Mouse (Mus musculus): ENCODE measurements around the gene Golga4. TPM values are rescaled to one million over a fixed set of nuclear protein-coding genes. Genes with fewer than 3 reads are reported as not detected.

Gene Golga4
- polyA plus RNA-seq, 1 experiment: 7.2 TPM

DNA sequence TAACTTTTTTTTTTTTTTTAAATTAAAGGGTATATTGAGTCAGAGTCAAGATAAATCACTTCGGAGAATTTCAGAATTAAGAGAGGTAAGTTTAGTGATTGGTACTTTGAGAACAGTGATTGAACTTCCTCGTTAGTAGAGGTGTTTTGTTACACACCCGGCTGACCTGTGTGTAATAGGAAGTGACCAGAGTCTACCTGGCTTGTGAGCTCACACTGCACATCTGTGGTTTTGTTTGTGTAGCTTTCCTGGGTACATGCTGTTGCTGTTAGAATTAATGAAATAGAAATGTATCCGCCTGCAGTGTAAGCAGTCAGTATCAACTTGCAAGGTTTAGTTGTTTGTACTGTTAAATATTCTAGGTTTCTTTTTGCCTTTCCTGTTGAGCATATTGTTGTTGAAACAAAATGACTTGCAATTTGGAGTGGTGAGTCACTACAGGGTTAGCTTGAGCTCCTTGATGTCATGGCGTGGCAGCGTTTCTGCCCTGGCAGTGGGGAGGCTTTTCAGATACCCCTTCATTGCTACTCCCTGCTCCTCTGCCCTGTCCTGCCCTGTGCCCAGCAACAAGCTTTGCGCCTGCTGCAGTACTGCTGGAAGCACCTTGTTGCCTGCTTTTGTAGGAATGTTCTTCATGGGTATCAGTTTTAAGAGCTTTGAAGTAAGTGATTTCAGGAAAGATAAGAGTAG lies 26.6 kb downstream of the Golga4 start:
- WGBS: 92% methylated on average over 7 of the region's 7 CpGs
- peaks cover 38% of the 10 kb centered on the region for H3K36me3 ChIP-seq (ENCODE audit: control insufficient read depth, insufficient read depth, low read length)

GRCm38 (mm10) chr9:118536946-118537345 lies 30.9 kb downstream of the Golga4 start:
- TF ChIP-seq CTCF (IDR thresholded peaks at IDR 0.05; ENCODE audit: extremely low read depth, insufficient read depth, insufficient read length, insufficient replicate concordance) (no peak), POLR2A (IDR thresholded peaks at IDR 0.05; ENCODE audit: low read depth, low read length) (no peak)
- Histone ChIP-seq H3K4me1 (ENCODE audit: control insufficient read depth, insufficient read depth, insufficient read length) (no peaks in the 10 kb centered on the region), H3K27me3 (ENCODE audit: control insufficient read depth, insufficient read depth, low read length) (no peaks in the 10 kb centered on the region), H3K36me3 (ENCODE audit: control insufficient read depth, insufficient read depth, low read length) (peaks cover 39% of the 10 kb centered on the region), H3K27ac (ENCODE audit: insufficient read depth, low read length) (no peak overlapping the region), H3K4me3 (ENCODE audit: extremely low read depth, insufficient read depth, insufficient read length) (no peak overlapping the region)
- no peak for DNase-seq (ENCODE audit: low read depth in 1 of 2, low spot score in 2 of 2)
- WGBS: 89% methylated on average over 6 of the region's 6 CpGs

More for the DNA sequence above, 26.6 kb downstream of the Golga4 start:
- DNase-seq (ENCODE audit: low read depth in 1 of 2, low spot score in 2 of 2): no peak
- Histone ChIP-seq H3K27ac (ENCODE audit: insufficient read depth, low read length) (no peak overlapping the region), H3K4me3 (ENCODE audit: extremely low read depth, insufficient read depth, insufficient read length) (no peak overlapping the region), H3K27me3 (ENCODE audit: control insufficient read depth, insufficient read depth, low read length) (no peaks in the 10 kb centered on the region), H3K4me1 (ENCODE audit: control insufficient read depth, insufficient read depth, insufficient read length) (no peaks in the 10 kb centered on the region)
- TF ChIP-seq CTCF (IDR thresholded peaks at IDR 0.05; ENCODE audit: extremely low read depth, insufficient read depth, insufficient read length, insufficient replicate concordance) (no peak), POLR2A (IDR thresholded peaks at IDR 0.05; ENCODE audit: low read depth, low read length) (no peak)

- Histone ChIP-seq H3K27ac (ENCODE audit: insufficient read depth, low read length) (no peak overlapping the region), H3K36me3 (ENCODE audit: control insufficient read depth, insufficient read depth, low read length) (peaks cover 41% of the 10 kb centered on the region), H3K4me3 (ENCODE audit: extremely low read depth, insufficient read depth, insufficient read length) (no peak overlapping the region), H3K27me3 (ENCODE audit: control insufficient read depth, insufficient read depth, low read length) (no peaks in the 10 kb centered on the region), H3K4me1 (ENCODE audit: control insufficient read depth, insufficient read depth, insufficient read length) (no peaks in the 10 kb centered on the region)
- TF ChIP-seq CTCF (IDR thresholded peaks at IDR 0.05; ENCODE audit: extremely low read depth, insufficient read depth, insufficient read length, insufficient replicate concordance) (no peak), POLR2A (IDR thresholded peaks at IDR 0.05; ENCODE audit: low read depth, low read length) (no peak)
- 93% methylated on average over 9 of the region's 9 CpGs for WGBS
- DNase-seq (ENCODE audit: low read depth in 1 of 2, low spot score in 2 of 2): no peak
These were observed 31.6 kb downstream of the Golga4 start for GRCm38 (mm10) chr9:118537463-118538339.

DNA sequence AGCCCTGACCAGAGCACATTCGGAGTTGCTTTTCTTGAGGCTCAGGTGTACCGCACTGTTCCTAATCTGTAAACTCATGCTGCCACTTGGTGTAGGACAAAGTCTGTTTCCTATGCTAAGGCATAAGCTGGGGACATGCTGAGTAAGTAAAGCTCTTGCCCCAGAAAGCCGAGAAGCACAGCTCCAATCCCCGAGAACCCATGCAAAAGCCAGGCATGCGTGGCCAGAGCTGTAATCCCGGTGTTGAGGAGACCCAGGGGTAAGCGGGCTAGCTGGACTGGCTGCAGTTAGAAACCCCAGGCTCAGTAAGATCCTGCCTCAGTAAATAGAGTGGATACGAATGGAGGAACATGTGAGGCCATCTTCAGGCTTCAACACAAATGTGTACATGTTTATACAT lies 35.8 kb downstream of the Golga4 start:
- H3K4me1 ChIP-seq (ENCODE audit: control insufficient read depth, insufficient read depth, insufficient read length): no peaks in the 10 kb centered on the region
- no peak overlapping the region for H3K27ac ChIP-seq (ENCODE audit: insufficient read depth, low read length)
- WGBS: 96% methylated on average over 8 of the region's 8 CpGs
- no peaks in the 10 kb centered on the region for H3K27me3 ChIP-seq (ENCODE audit: control insufficient read depth, insufficient read depth, low read length)
- H3K36me3 ChIP-seq (ENCODE audit: control insufficient read depth, insufficient read depth, low read length): peaks cover 29% of the 10 kb centered on the region
- TF ChIP-seq CTCF (IDR thresholded peaks at IDR 0.05; ENCODE audit: extremely low read depth, insufficient read depth, insufficient read length, insufficient replicate concordance) (no peak), POLR2A (IDR thresholded peaks at IDR 0.05; ENCODE audit: low read depth, low read length) (no peak)
- DNase-seq (ENCODE audit: low read depth in 1 of 2, low spot score in 2 of 2): no peak
- no peak overlapping the region for H3K4me3 ChIP-seq (ENCODE audit: extremely low read depth, insufficient read depth, insufficient read length)

DNA sequence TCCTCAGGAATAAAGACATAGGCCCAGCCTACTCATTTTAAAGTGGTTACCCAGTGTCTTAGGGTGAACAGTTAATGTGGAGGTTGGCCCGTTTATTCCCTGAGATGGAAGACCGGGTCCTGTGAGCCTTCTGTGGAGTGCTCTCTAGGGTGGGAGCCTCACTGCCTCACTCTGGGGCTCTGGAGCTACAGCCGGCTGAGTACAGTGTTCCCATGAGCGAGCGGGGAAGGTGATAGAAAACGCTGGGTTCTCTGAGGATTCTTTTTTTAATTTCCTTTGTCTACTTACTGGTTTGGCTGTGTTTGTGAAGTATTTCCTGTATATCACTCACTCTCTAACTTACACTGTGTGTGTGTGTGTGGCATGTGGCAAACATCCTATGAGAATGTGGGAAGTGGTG lies 39.1 kb downstream of the Golga4 start:
- TF ChIP-seq POLR2A (IDR thresholded peaks at IDR 0.05; ENCODE audit: low read depth, low read length) (no peak), CTCF (IDR thresholded peaks at IDR 0.05; ENCODE audit: extremely low read depth, insufficient read depth, insufficient read length, insufficient replicate concordance) (no peak)
- Histone ChIP-seq H3K36me3 (ENCODE audit: control insufficient read depth, insufficient read depth, low read length) (peaks cover 33% of the 10 kb centered on the region), H3K27me3 (ENCODE audit: control insufficient read depth, insufficient read depth, low read length) (no peaks in the 10 kb centered on the region), H3K27ac (ENCODE audit: insufficient read depth, low read length) (no peak overlapping the region), H3K4me3 (ENCODE audit: extremely low read depth, insufficient read depth, insufficient read length) (no peak overlapping the region), H3K4me1 (ENCODE audit: control insufficient read depth, insufficient read depth, insufficient read length) (no peaks in the 10 kb centered on the region)
- no peak for DNase-seq (ENCODE audit: low read depth in 1 of 2, low spot score in 2 of 2)
- 83% methylated on average over 6 of the region's 6 CpGs for WGBS

- peaks cover 34% of the 10 kb centered on the region for H3K36me3 ChIP-seq (ENCODE audit: control insufficient read depth, insufficient read depth, low read length)
These were observed 42.6 kb downstream of the Golga4 start for GRCm38 (mm10) chr9:118548651-118549050.

More at GRCm38 (mm10) chr9:118548651-118549050, 42.6 kb downstream of the Golga4 start:
- no peak overlapping the region for H3K27ac ChIP-seq (ENCODE audit: insufficient read depth, low read length)
- H3K27me3 ChIP-seq (ENCODE audit: control insufficient read depth, insufficient read depth, low read length): no peaks in the 10 kb centered on the region
- H3K4me1 ChIP-seq (ENCODE audit: control insufficient read depth, insufficient read depth, insufficient read length): no peaks in the 10 kb centered on the region
- TF ChIP-seq POLR2A (IDR thresholded peaks at IDR 0.05; ENCODE audit: low read depth, low read length) (no peak), CTCF (IDR thresholded peaks at IDR 0.05; ENCODE audit: extremely low read depth, insufficient read depth, insufficient read length, insufficient replicate concordance) (no peak)
- no peak overlapping the region for H3K4me3 ChIP-seq (ENCODE audit: extremely low read depth, insufficient read depth, insufficient read length)
- no peak for DNase-seq (ENCODE audit: low read depth in 1 of 2, low spot score in 2 of 2)
- WGBS: 95% methylated on average over 12 of the region's 12 CpGs

Measured in spleen, adult 2 months (tissue).